Mouse (Mus musculus): ENCODE results near the gene Colec11. TPM values are rescaled to one million over a fixed set of nuclear protein-coding genes. Genes with fewer than 3 reads are reported as not detected.

The Colec11 gene
- 0.12 and 0.17 TPM in 2 replicates for polyA plus RNA-seq (2016; fragmentation: Nextera tagmentation; extraction: Ambion mirVana)

- 68% methylated on average over 5 of the region's 5 CpGs for WGBS
- Histone ChIP-seq H3K27ac (replicated peaks) (no peak within 1 kb of the TSS), H3K9me3 (replicated peaks) (no peaks in the 10 kb centered on the region), H3K4me1 (peaks cover 8% of the 10 kb centered on the region), H3K4me3 (no peak within 1 kb of the TSS), H3K27me3 (ENCODE audit: low read depth, poor library complexity, severe bottlenecking) (no peaks in the 10 kb centered on the region), H3K36me3 (peaks cover 3% of the 10 kb centered on the region)
- DNase-seq (ENCODE audit: low spot score) = no peak
Observed at GRCm38 (mm10) chr12:28623195-28623594, at the start of gene Colec11. TSS of gene Colec11 (minus strand) at chr12:28623377.

GRCm38 (mm10) chr12:28667287-28667686, 44.1 kb upstream of the Colec11 start:
- peaks cover 9% of the 10 kb centered on the region for H3K4me1 ChIP-seq
- H3K4me3 ChIP-seq = no peak overlapping the region
- WGBS = 65% methylated on average over 8 of the region's 8 CpGs
- peaks cover 5% of the 10 kb centered on the region; the same call in 1 of the 2 replicates for H3K36me3 ChIP-seq
- H3K27me3 ChIP-seq (ENCODE audit: low read depth, poor library complexity, severe bottlenecking) = no peaks in the 10 kb centered on the region
- no peak for DNase-seq (ENCODE audit: low spot score)
- H3K27ac ChIP-seq (replicated peaks) = no peak overlapping the region
- H3K9me3 ChIP-seq (replicated peaks) = no peaks in the 10 kb centered on the region

DNA sequence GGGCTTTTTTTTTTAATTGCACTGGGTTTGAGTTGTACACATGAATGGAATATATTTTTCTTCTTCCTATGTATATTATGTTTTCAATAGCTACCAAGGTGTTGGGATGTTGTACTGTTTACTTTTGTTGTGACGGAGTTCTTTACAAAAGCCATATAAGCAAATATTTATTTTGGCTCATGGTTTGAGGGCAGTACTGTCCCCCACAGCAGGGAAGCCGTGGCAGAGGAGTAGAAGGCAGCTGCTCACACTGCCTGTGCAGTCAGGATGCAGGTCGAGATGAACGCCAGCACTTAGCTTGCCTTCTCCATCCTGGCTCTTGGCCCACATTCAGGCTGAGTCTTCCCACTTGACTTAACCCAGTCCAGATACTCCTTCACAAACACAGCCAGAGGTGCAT, 43.6 kb upstream of the Colec11 start:
- H3K36me3 ChIP-seq = peaks cover 8% of the 10 kb centered on the region; the same call in 1 of the 2 replicates
- DNase-seq (ENCODE audit: low spot score) = no peak
- H3K4me3 ChIP-seq = no peak overlapping the region
- H3K4me1 ChIP-seq = peaks cover 9% of the 10 kb centered on the region
- H3K27me3 ChIP-seq (ENCODE audit: low read depth, poor library complexity, severe bottlenecking) = no peaks in the 10 kb centered on the region
- H3K9me3 ChIP-seq (replicated peaks) = no peaks in the 10 kb centered on the region
- H3K27ac ChIP-seq (replicated peaks) = no peak overlapping the region
- WGBS = 81% methylated on average over 4 of the region's 4 CpGs

DNA sequence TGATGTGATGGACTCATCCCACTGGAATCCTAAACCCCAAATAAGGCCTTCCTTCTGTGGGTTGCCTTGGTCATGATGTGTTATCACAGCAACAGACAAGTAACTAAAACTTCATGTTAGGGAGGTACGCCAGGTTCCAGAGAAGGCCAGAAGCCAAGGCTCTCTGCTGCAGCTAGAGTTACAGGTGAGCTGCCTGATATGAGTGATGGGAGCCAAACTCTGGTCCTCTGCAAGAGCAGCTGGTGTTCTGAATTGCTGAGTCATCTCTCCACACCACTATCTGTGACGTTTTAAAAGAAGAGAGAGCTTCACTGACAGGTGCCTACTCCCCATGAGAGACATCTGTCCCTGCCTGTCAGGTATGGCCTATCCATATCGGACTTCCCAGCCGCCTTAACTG, 39.5 kb upstream of the Colec11 start:
- DNase-seq (ENCODE audit: low spot score) = no peak
- Histone ChIP-seq H3K4me1 (peaks cover 9% of the 10 kb centered on the region), H3K36me3 (peaks cover 44% of the 10 kb centered on the region), H3K27ac (replicated peaks) (no peak overlapping the region), H3K9me3 (replicated peaks) (no peaks in the 10 kb centered on the region), H3K4me3 (no peak overlapping the region), H3K27me3 (ENCODE audit: low read depth, poor library complexity, severe bottlenecking) (no peaks in the 10 kb centered on the region)
- WGBS = 85% methylated on average over 4 of the region's 4 CpGs

DNA sequence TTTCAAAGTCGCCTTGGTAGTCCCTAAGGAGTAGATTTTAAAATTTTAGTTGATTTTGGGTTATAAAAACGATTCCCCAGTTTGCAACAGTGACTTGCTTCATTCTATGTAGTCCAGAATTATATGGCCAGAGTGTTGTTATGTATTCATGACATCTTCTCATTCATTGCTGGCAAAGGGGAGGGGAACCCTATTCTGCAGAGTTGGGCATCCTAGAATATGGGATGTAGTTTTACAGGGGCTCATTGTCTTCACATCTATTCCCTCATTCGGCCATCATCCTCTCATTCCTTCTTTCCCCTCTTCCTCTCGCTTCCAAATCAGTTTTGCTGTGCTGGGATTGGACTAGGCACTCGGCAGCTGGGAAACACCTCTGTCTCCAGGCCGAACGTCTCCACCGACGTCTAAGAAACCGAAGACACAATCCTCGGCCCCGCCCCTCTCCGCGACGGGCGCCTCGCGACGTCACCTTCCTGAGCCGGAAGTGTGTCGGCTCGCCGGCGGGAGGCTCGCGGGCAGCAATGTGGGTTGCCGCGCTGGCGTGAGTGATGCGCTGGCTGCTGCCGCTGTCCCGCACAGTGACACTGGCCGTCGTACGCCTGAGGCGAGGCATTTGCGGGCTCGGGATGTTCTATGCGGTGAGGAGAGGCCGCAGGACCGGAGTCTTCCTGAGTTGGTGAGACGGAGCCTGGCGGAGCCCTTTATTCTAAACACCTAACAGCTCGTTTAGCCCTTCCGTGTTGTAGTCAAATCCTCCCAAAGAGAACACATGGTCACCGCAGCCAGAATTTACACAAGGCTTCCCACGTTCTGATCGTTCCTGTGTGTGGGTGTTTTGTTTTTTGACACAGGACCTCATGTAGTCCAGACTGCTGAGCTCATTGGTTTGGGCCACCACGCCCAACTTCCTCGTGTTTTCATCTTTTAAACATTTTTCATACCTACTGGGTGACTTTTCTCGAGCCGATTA, 26.2 kb upstream of the Colec11 start, which contains the start of gene Rnaseh1:
Gene Rnaseh1 (plus strand): TSS at position 462 of the 970 bp plus-strand sequence.
- peaks cover 21% of the 10 kb centered on the region for H3K36me3 ChIP-seq
- peak; percentile 90 for DNase-seq (ENCODE audit: low spot score)

DNA sequence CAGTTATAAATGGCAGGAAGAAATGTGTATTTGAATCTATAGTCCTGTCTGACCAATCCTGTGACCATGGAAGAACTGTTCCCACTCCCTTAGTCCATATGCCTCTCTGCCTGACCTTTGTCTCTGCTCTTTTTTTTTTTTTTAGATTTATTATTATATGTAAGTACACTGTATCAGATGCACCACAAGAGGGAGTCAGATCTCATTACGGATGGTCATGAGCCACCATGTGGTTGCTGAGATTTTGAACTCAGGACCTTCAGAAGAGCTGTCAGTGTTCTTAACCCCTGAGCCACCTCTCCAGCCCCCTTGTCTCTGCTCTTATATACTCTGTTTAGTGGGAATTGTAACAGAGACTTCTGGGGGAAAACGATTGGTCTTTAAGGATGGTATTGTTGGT, 15.6 kb upstream of the Colec11 start:
- peaks cover 9% of the 10 kb centered on the region; the same call in 1 of the 2 replicates for H3K27me3 ChIP-seq (ENCODE audit: low read depth, poor library complexity, severe bottlenecking)
- no peak overlapping the region for H3K27ac ChIP-seq (replicated peaks)
- H3K9me3 ChIP-seq (replicated peaks) = no peaks in the 10 kb centered on the region
- WGBS = 73% methylated on average over 2 of the region's 2 CpGs
- H3K36me3 ChIP-seq = peaks cover 9% of the 10 kb centered on the region
- peaks cover 12% of the 10 kb centered on the region for H3K4me1 ChIP-seq
- no peak overlapping the region for H3K4me3 ChIP-seq
- DNase-seq (ENCODE audit: low spot score) = no peak

More for the DNA sequence above, 26.2 kb upstream of the Colec11 start, which contains the start of gene Rnaseh1:
- Histone ChIP-seq H3K4me1 (peaks cover 16% of the 10 kb centered on the region), H3K4me3 (peak within 1 kb of the TSS; percentile 83), H3K9me3 (replicated peaks) (no peaks in the 10 kb centered on the region), H3K27ac (replicated peaks) (peak within 1 kb of the TSS; percentile 85), H3K27me3 (ENCODE audit: low read depth, poor library complexity, severe bottlenecking) (peaks cover 5% of the 10 kb centered on the region)
- WGBS = 2% methylated on average over 52 of the region's 52 CpGs

DNA sequence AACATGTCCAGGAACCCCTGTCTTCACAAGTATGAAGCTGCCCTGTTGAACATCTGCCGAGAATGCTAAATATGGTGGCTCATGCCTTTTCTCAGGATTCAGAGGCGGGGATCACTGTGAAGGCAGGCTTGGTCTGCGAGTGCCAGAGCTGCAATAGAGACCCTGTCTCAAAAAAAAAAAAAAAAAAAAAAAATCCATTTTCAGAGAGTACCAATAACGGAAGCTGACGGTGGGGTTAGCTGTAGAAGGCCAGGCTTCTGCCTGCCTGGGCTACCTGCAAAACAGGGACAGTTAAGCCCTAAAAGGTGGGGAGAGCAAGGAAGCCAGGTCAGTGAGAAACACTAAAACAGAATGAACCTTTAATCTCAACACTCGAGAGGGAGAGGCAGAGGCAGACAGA, 13.4 kb upstream of the Colec11 start:
- 90% methylated on average over 6 of the region's 6 CpGs for WGBS
- DNase-seq (ENCODE audit: low spot score) = no peak
- Histone ChIP-seq H3K36me3 (peaks cover 32% of the 10 kb centered on the region), H3K27ac (replicated peaks) (peak overlapping the region; percentile 99), H3K9me3 (replicated peaks) (no peaks in the 10 kb centered on the region), H3K4me1 (peaks cover 25% of the 10 kb centered on the region), H3K27me3 (ENCODE audit: low read depth, poor library complexity, severe bottlenecking) (no peaks in the 10 kb centered on the region), H3K4me3 (peak overlapping the region; percentile 96)

GRCm38 (mm10) chr12:28635535-28636476, 12.6 kb upstream of the Colec11 start, which contains the start of gene Rps7:
TSS of gene Rps7 (minus strand) at chr12:28635953.
- Histone ChIP-seq H3K4me3 (peak within 1 kb of the TSS; percentile 96), H3K9me3 (replicated peaks) (no peaks in the 10 kb centered on the region), H3K27ac (replicated peaks) (peak within 1 kb of the TSS; percentile 99), H3K27me3 (ENCODE audit: low read depth, poor library complexity, severe bottlenecking) (no peaks in the 10 kb centered on the region), H3K36me3 (peaks cover 39% of the 10 kb centered on the region), H3K4me1 (peaks cover 25% of the 10 kb centered on the region)
- DNase-seq (ENCODE audit: low spot score) = peak; percentile 90
- 7% methylated on average over 69 of the region's 69 CpGs for WGBS

DNA sequence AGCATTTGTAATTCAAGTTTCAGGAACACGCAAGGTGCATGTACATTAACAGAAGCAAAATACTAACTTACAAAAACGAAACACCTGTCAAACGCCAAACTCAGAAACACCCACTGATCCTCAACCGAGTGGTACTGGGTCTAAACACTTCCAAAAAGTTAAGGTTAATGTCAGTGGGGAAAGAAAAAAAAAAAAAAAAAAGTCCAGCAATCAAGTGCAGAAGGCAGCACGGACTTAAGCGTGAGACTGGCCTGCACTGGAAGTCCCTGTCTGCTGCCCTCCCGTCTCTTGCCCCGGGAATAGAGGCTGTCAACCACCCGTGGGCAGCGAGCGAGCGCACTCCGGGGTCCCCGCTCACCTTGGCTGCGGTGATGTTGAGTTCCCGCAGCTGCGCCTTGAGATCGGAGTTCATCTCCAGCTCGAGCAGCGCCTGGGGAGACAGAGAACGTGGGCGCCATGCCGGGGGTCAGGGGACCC, 11.9 kb upstream of the Colec11 start:
- WGBS = 2% methylated on average over 23 of the region's 23 CpGs
- Histone ChIP-seq H3K9me3 (replicated peaks) (no peaks in the 10 kb centered on the region), H3K36me3 (peaks cover 46% of the 10 kb centered on the region), H3K27me3 (ENCODE audit: low read depth, poor library complexity, severe bottlenecking) (no peaks in the 10 kb centered on the region), H3K4me1 (peaks cover 25% of the 10 kb centered on the region), H3K27ac (replicated peaks) (peak overlapping the region; percentile 99), H3K4me3 (peak overlapping the region; percentile 96)
- DNase-seq (ENCODE audit: low spot score) = no peak

DNA sequence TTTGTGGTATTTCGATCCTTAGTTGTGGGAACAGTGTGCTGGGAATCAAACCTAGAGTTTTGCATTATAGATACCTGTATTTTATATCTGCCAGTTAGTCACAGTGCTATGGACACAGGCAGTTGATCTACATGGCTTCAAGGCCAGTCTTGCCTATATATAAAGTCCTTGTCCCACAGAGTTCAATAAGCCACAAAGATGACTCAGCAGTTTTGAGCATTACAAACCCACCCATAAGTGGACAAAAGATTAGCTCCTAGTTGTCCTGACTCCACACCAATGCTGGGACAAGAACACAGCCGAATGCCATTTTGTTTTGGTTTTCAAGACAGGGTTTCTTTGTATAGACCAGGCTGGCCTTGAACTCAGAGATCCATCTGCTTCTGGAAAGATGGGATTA, 5.3 kb upstream of the Colec11 start:
- no peaks in the 10 kb centered on the region for H3K9me3 ChIP-seq (replicated peaks)
- H3K4me1 ChIP-seq = peaks cover 9% of the 10 kb centered on the region
- WGBS = 96% methylated on average over 2 of the region's 2 CpGs
- H3K36me3 ChIP-seq = peaks cover 56% of the 10 kb centered on the region
- H3K27ac ChIP-seq (replicated peaks) = no peak overlapping the region
- H3K27me3 ChIP-seq (ENCODE audit: low read depth, poor library complexity, severe bottlenecking) = no peaks in the 10 kb centered on the region
- DNase-seq (ENCODE audit: low spot score) = no peak
- H3K4me3 ChIP-seq = no peak overlapping the region

DNA sequence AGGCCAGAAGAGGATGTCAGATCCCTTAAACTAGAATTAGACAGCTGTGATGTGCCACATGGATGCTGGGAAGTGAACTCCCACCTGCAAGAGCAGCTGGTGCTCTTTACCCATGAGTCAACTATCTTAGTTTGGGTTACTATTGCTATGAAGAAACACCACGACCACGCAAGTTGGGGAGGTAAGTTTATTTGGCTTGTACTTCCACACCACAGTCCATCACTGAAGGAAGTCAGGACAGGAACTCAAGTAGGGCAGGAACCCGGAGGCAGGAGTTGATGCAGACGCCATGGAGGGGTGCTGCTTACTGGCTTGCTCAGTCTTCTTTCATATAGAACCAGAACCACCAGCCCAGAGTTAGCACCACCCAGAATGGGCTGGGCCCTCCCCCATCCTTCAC, 3.9 kb upstream of the Colec11 start:
- H3K27me3 ChIP-seq (ENCODE audit: low read depth, poor library complexity, severe bottlenecking) = no peaks in the 10 kb centered on the region
- no peaks in the 10 kb centered on the region for H3K4me1 ChIP-seq
- WGBS = 83% methylated on average over 4 of the region's 4 CpGs
- H3K9me3 ChIP-seq (replicated peaks) = no peaks in the 10 kb centered on the region
- no peak overlapping the region for H3K27ac ChIP-seq (replicated peaks)
- H3K36me3 ChIP-seq = peaks cover 42% of the 10 kb centered on the region
- H3K4me3 ChIP-seq = no peak overlapping the region
- DNase-seq (ENCODE audit: low spot score) = no peak

GRCm38 (mm10) chr12:28625407-28625806, 2.2 kb upstream of the Colec11 start:
- Histone ChIP-seq H3K4me3 (no peak overlapping the region), H3K9me3 (replicated peaks) (no peaks in the 10 kb centered on the region), H3K27ac (replicated peaks) (no peak overlapping the region), H3K4me1 (peaks cover 8% of the 10 kb centered on the region), H3K36me3 (peaks cover 25% of the 10 kb centered on the region), H3K27me3 (ENCODE audit: low read depth, poor library complexity, severe bottlenecking) (no peaks in the 10 kb centered on the region)
- WGBS = 86% methylated on average over 7 of the region's 7 CpGs
- no peak for DNase-seq (ENCODE audit: low spot score)

Data from midbrain, embryonic 10.5 days (tissue).